Mouse (Mus musculus) heart, embryonic 14.5 days (tissue): ENCODE data around the gene Msln. TPM values are rescaled to one million over a fixed set of nuclear protein-coding genes. Genes with fewer than 3 reads are reported as not detected.
A peak's percentile ranks its signal among the peaks of the same experiment; 100 is the strongest.

ENCODE experiments used
- ATAC-seq: fragments of 200-750 bp; cut with Nextera tagmentation; 2 replicates; pipeline ENCODE4 v1.8.0; 2017; ENCODE audit warnings: low read depth, moderate TSS enrichment; ENCODE audit not compliant: insufficient number of reproducible peaks, insufficient read depth, low FRiP score
- H3K27ac ChIP-seq, 2 experiments: fragments of 200-500 bp in 1 of 2; fragments of 300-500 bp in 1 of 2; sonication (generic) in 1 of 2; replicated peaks in 1 of 2; 2 replicates each; pipeline ENCODE4 v1.5.1; 2012 to 2014; ENCODE audit warnings: low read depth in 2 of 2, low read length in 2 of 2, control low read depth in 1 of 2, mild to moderate bottlenecking in 1 of 2, mixed read lengths in 1 of 2; ENCODE audit not compliant: control insufficient read depth in 1 of 2, insufficient read depth in 1 of 2
- H3K27me3 ChIP-seq: fragments of 300-500 bp; sonication (generic); 2 replicates; pipeline ENCODE4 v1.6.1; 2014; ENCODE audit warnings: mild to moderate bottlenecking, low read length, control low read depth; ENCODE audit not compliant: control insufficient read depth, insufficient read depth
- H3K36me3 ChIP-seq: fragments of 300-500 bp; sonication (generic); 2 replicates; pipeline ENCODE4 v1.6.1; 2014; ENCODE audit warnings: mild to moderate bottlenecking, control low read depth, low read length, mixed read lengths; ENCODE audit not compliant: control insufficient read depth, insufficient read depth
- H3K4me1 ChIP-seq, 2 experiments: fragments of 200-500 bp in 1 of 2; fragments of 300-500 bp in 1 of 2; sonication (generic) in 1 of 2; 2 replicates each; pipeline ENCODE4 v1.6.1; 2012 to 2014; ENCODE audit warnings: low read length in 2 of 2, control low read depth in 1 of 2, mixed read lengths in 1 of 2; ENCODE audit not compliant: control insufficient read depth in 2 of 2, insufficient read depth in 2 of 2
- H3K4me2 ChIP-seq: fragments of 300-500 bp; sonication (generic); 2 replicates; pipeline ENCODE4 v1.6.1; 2014; ENCODE audit warnings: mild to moderate bottlenecking, low read length
- H3K4me3 ChIP-seq, 2 experiments: fragments of 200-500 bp in 1 of 2; fragments of 300-500 bp in 1 of 2; sonication (generic) in 1 of 2; 2 replicates each; pipeline ENCODE4 v1.5.1; 2012 to 2014; ENCODE audit warnings: low read length in 2 of 2, mild to moderate bottlenecking in 2 of 2, control low read depth in 1 of 2, low read depth in 1 of 2, moderate library complexity in 1 of 2; ENCODE audit not compliant: control insufficient read depth in 1 of 2, insufficient read depth in 1 of 2
- H3K9ac ChIP-seq: fragments of 300-500 bp; sonication (generic); 2 replicates; pipeline ENCODE4 v1.6.1; 2014; ENCODE audit warnings: mild to moderate bottlenecking, low read length
- H3K9me3 ChIP-seq: fragments of 300-500 bp; sonication (generic); 2 replicates; pipeline ENCODE4 v1.6.1; 2016; ENCODE audit warnings: low read length, control low read depth; ENCODE audit not compliant: control insufficient read depth
- WGBS: fragments of 180-500 bp; shearing (Covaris S2); extraction: QIAGEN DNeasy Blood & Tissue Kit; methylation state at CpG from one replicate; pipeline ENCODE4 v1.1.7; 2014; 5-methylcytosine and 5-hydroxymethylcytosine counted together
- polyA plus RNA-seq: library from polyadenylated mRNA; unstranded; fragments of >200 nt; fragmentation: Nextera tagmentation; extraction: Ambion mirVana; gene quantifications from 2 replicates; pipeline ENCODE4 v1.2.1, GENCODE M21; 2014

Msln gene
- polyA plus RNA-seq, 1 experiment from 2014 or later, result 31.9 TPM

- no peak overlapping the region for H3K9ac ChIP-seq
- no peaks in the 10 kb centered on the region for H3K4me1 ChIP-seq
- 55% methylated on average over 5 of the region's 5 CpGs for WGBS
- no peak overlapping the region for H3K27ac ChIP-seq
- no peaks in the 10 kb centered on the region for H3K36me3 ChIP-seq
- ATAC-seq, result no peak
- no peaks in the 10 kb centered on the region for H3K9me3 ChIP-seq
- no peak overlapping the region for H3K4me3 ChIP-seq
- H3K4me2 ChIP-seq, result no peak overlapping the region
- no peaks in the 10 kb centered on the region; the same call in 1 of the 2 replicates for H3K27me3 ChIP-seq
Measured at GRCm38 (mm10) chr17:25765886-25766285, 11.7 kb upstream of the Msln start.

- Histone ChIP-seq H3K9ac (no peak overlapping the region), H3K36me3 (no peaks in the 10 kb centered on the region), H3K4me1 (no peaks in the 10 kb centered on the region), H3K4me2 (no peak overlapping the region), H3K27ac (no peak overlapping the region), H3K9me3 (no peaks in the 10 kb centered on the region), H3K4me3 (no peak overlapping the region), H3K27me3 (no peaks in the 10 kb centered on the region; the same call in 1 of the 2 replicates)
- ATAC-seq, result no peak
- 35% methylated on average over 3 of the region's 3 CpGs for WGBS
Measured at GRCm38 (mm10) chr17:25762591-25762990, 8.4 kb upstream of the Msln start.

GRCm38 (mm10) chr17:25761561-25761970, 7.4 kb upstream of the Msln start:
- H3K36me3 ChIP-seq, result no peaks in the 10 kb centered on the region
- H3K27me3 ChIP-seq, result no peaks in the 10 kb centered on the region; the same call in 1 of the 2 replicates
- H3K4me3 ChIP-seq, result no peak overlapping the region
- no peaks in the 10 kb centered on the region for H3K9me3 ChIP-seq
- ATAC-seq, result no peak
- H3K4me2 ChIP-seq, result no peak overlapping the region
- no peak overlapping the region for H3K9ac ChIP-seq
- H3K4me1 ChIP-seq, result no peaks in the 10 kb centered on the region; a peak in 1 of 4 replicates
- no peak overlapping the region for H3K27ac ChIP-seq
- WGBS, result 21% methylated on average over 4 of the region's 4 CpGs

GRCm38 (mm10) chr17:25760148-25760547, 6.0 kb upstream of the Msln start:
- Histone ChIP-seq H3K9ac (no peak overlapping the region), H3K36me3 (no peaks in the 10 kb centered on the region), H3K4me3 (no peak overlapping the region), H3K27me3 (no peaks in the 10 kb centered on the region), H3K4me2 (no peak overlapping the region), H3K27ac (no peak overlapping the region), H3K4me1 (peaks cover 0 to 2% of the 10 kb centered on the region in 2 experiments; a peak in 1 of 4 replicates), H3K9me3 (no peaks in the 10 kb centered on the region)
- WGBS, result 63% methylated on average over 8 of the region's 8 CpGs
- ATAC-seq, result no peak

- Histone ChIP-seq H3K27me3 (no peaks in the 10 kb centered on the region), H3K36me3 (no peaks in the 10 kb centered on the region), H3K27ac (no peak overlapping the region), H3K4me1 (peaks cover 0 to 2% of the 10 kb centered on the region in 2 experiments; a peak in 1 of 4 replicates), H3K9me3 (no peaks in the 10 kb centered on the region), H3K9ac (no peak overlapping the region), H3K4me2 (no peak overlapping the region), H3K4me3 (no peak overlapping the region)
- no peak for ATAC-seq
- 55% methylated on average over 3 of the region's 3 CpGs for WGBS
Measured at GRCm38 (mm10) chr17:25757691-25758090, 3.5 kb upstream of the Msln start.

- Histone ChIP-seq H3K9ac (no peak overlapping the region), H3K9me3 (no peaks in the 10 kb centered on the region), H3K36me3 (no peaks in the 10 kb centered on the region), H3K4me3 (no peak overlapping the region), H3K4me2 (no peak overlapping the region), H3K4me1 (peaks cover 2 to 3% of the 10 kb centered on the region in 2 experiments; a peak in 2 of 4 replicates), H3K27me3 (no peaks in the 10 kb centered on the region), H3K27ac (peak overlapping the region in 1 of 2 experiments; percentile 32; a peak in 1 of 4 replicates)
- 63% methylated on average over 9 of the region's 9 CpGs for WGBS
- ATAC-seq, result 0 out of 2 replicates have a peak, but pooled peaks have one; percentile 29
Measured at GRCm38 (mm10) chr17:25756378-25757242, 2.4 kb upstream of the Msln start.

- 30% methylated on average over 4 of the region's 4 CpGs for WGBS
Measured at GRCm38 (mm10) chr17:25755627-25756377, 1.6 kb upstream of the Msln start.

More at GRCm38 (mm10) chr17:25755627-25756377, 1.6 kb upstream of the Msln start:
- Histone ChIP-seq H3K9ac (no peak overlapping the region), H3K4me2 (no peak overlapping the region), H3K27me3 (no peaks in the 10 kb centered on the region), H3K9me3 (no peaks in the 10 kb centered on the region), H3K4me1 (peaks cover 7 to 8% of the 10 kb centered on the region in 2 experiments; a peak in 3 of 4 replicates), H3K4me3 (no peak overlapping the region), H3K27ac (peak overlapping the region in 1 of 2 experiments; percentile 32; a peak in 1 of 4 replicates), H3K36me3 (no peaks in the 10 kb centered on the region)
- ATAC-seq, result no peak
